25 mouse cellular contexts compared by ENCODE assay signal in the genomic region with DNA sequence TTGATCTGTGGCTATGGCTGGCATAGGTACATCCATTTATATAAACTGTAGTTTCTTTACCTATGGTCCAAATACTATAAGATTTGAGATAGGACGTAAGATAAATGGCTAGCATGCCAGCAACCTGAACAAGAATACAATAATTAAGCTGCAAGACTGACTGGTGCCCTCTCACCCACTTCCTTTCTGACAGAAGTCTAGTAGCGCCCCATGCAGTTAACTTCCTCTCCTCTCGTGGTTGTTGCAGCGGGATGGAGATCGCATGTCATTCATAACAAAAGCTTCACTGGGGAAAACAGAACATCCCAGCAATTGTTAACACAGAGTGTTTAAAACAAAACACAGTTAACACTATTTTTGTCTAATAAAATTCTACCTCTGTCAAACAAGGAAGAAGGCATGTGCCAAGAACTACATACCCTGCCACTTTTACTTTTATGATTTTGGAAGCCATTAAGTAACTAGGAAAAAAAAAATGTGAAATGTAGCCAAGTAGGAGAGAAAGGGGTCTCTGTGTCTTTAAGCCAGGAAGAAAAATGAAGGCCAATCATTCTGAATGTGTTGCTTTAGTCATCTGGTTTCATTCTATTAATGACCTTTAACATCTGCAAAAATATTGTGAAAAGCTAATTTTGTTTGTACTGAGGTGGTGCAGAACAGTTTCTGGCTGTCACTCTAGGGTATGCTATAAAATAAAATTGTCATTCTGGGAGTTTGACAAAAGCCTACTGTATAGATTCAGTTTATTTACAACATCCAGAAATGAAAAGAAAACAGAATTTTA.
A peak's percentile ranks its signal among the peaks of the same experiment; 100 is the strongest.
DNase-seq lines count a peak whose midpoint lies in the region; ATAC-seq lines count a peak whose summit lies in the region.
"Had no signal": no experiment of that assay in that cellular context is flagged by ENCODE, and none has a peak within 500 bp of the region (broad histone marks: within the 10 kb centered on the region; RNA-seq: fewer than 3 reads in every experiment).

No protein-coding gene starts in this region.

- H3K4me3 ChIP-seq in kidney, embryonic 16.5 days (ENCODE audit: low read length) = no peak overlapping the region
- H3K4me3 ChIP-seq in limb, embryonic 11.5 days (ENCODE audit: low read depth, low read length) = no peak overlapping the region
- H3K4me3 ChIP-seq: forebrain, embryonic 10.5 days; heart, embryonic 13.5 days; hindbrain, embryonic 15.5 days; midbrain, embryonic 13.5 days; neural tube, embryonic 15.5 days; stomach, embryonic 15.5 days had no signal

- no peak overlapping the region for H3K4me2 ChIP-seq in kidney, embryonic 16.5 days (replicated peaks; ENCODE audit: low read depth, low read length)
- H3K4me2 ChIP-seq in limb, embryonic 11.5 days (ENCODE audit: low read depth, severe bottlenecking) = no peak overlapping the region
- H3K4me2 ChIP-seq: heart, embryonic 13.5 days; hindbrain, embryonic 15.5 days; midbrain, embryonic 13.5 days; neural tube, embryonic 15.5 days; stomach, embryonic 15.5 days had no signal

- ATAC-seq in kidney, embryonic 16.5 days (ENCODE audit: low FRiP score, low TSS enrichment) = 0 out of 2 replicates have a peak, but pooled peaks have one; percentile 19
- ATAC-seq in common myeloid progenitor, adult 5-6 weeks (replicated peaks; ENCODE audit: low read depth, poor library complexity, severe bottlenecking) = 0 out of 2 replicates have a peak, but pooled peaks have one; percentile 58
- ATAC-seq in limb, embryonic 11.5 days (ENCODE audit: insufficient number of reproducible peaks, low FRiP score, low TSS enrichment, low read depth) = peak; percentile 31; the same call in 1 of the 2 replicates
- ATAC-seq: forebrain, postnatal 0 days; midbrain, embryonic 13.5 days had no signal

- H3K4me1 ChIP-seq in kidney, embryonic 16.5 days (ENCODE audit: insufficient read depth, low read length) = no peaks in the 10 kb centered on the region
- H3K4me1 ChIP-seq in limb, embryonic 11.5 days (ENCODE audit: control insufficient read depth, insufficient read depth, low read length) = no peaks in the 10 kb centered on the region
- H3K4me1 ChIP-seq: forebrain, embryonic 10.5 days; heart, embryonic 13.5 days; hindbrain, embryonic 15.5 days; neural tube, embryonic 15.5 days; stomach, embryonic 15.5 days had no signal

- no peak overlapping the region for H3K27ac ChIP-seq in kidney, embryonic 16.5 days (ENCODE audit: low read length)
- H3K27ac ChIP-seq in limb, embryonic 11.5 days (replicated peaks; ENCODE audit: low read depth, low read length) = no peak overlapping the region
- H3K27ac ChIP-seq: forebrain, embryonic 10.5 days; heart, embryonic 13.5 days; hindbrain, embryonic 15.5 days; midbrain, embryonic 13.5 days; neural tube, embryonic 15.5 days; stomach, embryonic 15.5 days had no signal

- WGBS in kidney, embryonic 16.5 days = 39% methylated on average over 5 of the region's 5 CpGs
- WGBS in limb, embryonic 11.5 days = 62% methylated on average over 5 of the region's 5 CpGs

- DNase-seq in kidney, adult 8-10 months = no peak
- DNase-seq in CD4-positive, CD25-positive, alpha-beta regulatory T cell, adult 2 months (ENCODE audit: low read depth, low spot score) = peak; percentile 48
- DNase-seq in limb, embryonic 11.5 days (ENCODE audit: low spot score) = no peak
- DNase-seq in heart, adult 18-20 months = no peak
- no peak for DNase-seq in gastrocnemius, postnatal 25 days
- no peak for DNase-seq in lung, postnatal 36 days
- DNase-seq: adrenal gland, postnatal 36 days; cerebellum, adult 18-20 months; cerebellum, postnatal 36 days; forebrain, postnatal 0 days; kidney, adult 11 months; kidney, postnatal 4 days; layer of hippocampus, adult 9-11 months; liver; lung, postnatal 10 days; right cerebral cortex, postnatal 25 days; thymus, adult 2 months had no signal

- H3K9me3 ChIP-seq in kidney, embryonic 16.5 days (ENCODE audit: low read length) = no peaks in the 10 kb centered on the region
- H3K9me3 ChIP-seq in limb, embryonic 11.5 days (ENCODE audit: control insufficient read depth, low read length) = no peaks in the 10 kb centered on the region
- H3K9me3 ChIP-seq: forebrain, embryonic 10.5 days; heart, embryonic 13.5 days; hindbrain, embryonic 15.5 days; midbrain, embryonic 13.5 days; neural tube, embryonic 15.5 days; stomach, embryonic 15.5 days had no signal

- H3K36me3 ChIP-seq in kidney, embryonic 16.5 days (ENCODE audit: insufficient read depth, low read length) = no peaks in the 10 kb centered on the region
- H3K36me3 ChIP-seq in limb, embryonic 11.5 days (ENCODE audit: control insufficient read depth, insufficient read depth, low read length) = no peaks in the 10 kb centered on the region
- H3K36me3 ChIP-seq: forebrain, embryonic 10.5 days; heart, embryonic 13.5 days; hindbrain, embryonic 15.5 days; midbrain, embryonic 13.5 days; neural tube, embryonic 15.5 days; stomach, embryonic 15.5 days had no signal

- no peak overlapping the region for H3K9ac ChIP-seq in kidney, embryonic 16.5 days (replicated peaks; ENCODE audit: low read length)
- no peak overlapping the region for H3K9ac ChIP-seq in limb, embryonic 11.5 days (ENCODE audit: low read length)
- H3K9ac ChIP-seq: forebrain, postnatal 0 days; heart, embryonic 13.5 days; hindbrain, embryonic 15.5 days; midbrain, embryonic 13.5 days; neural tube, embryonic 15.5 days; stomach, embryonic 15.5 days had no signal

- no peaks in the 10 kb centered on the region for H3K27me3 ChIP-seq in kidney, embryonic 16.5 days (ENCODE audit: insufficient read depth, low read length)
- H3K27me3 ChIP-seq in limb, embryonic 11.5 days (ENCODE audit: control insufficient read depth, insufficient read depth, low read length) = no peaks in the 10 kb centered on the region
- H3K27me3 ChIP-seq: heart, embryonic 13.5 days; hindbrain, embryonic 15.5 days; midbrain, embryonic 13.5 days; neural tube, embryonic 15.5 days; stomach, embryonic 15.5 days had no signal
